Mouse (Mus musculus) T-helper 1 cell (primary cell): ENCODE results near the gene St6galnac6.

Experiments used
- in situ Hi-C: fragments of 300-600 bp; cut with MboI, MseI; formaldehyde crosslinking; loops from one replicate; pipeline ENCODE4 v1.15.1; 2025; ENCODE audit warnings: high pct_unique_total_duplicates

The St6galnac6 gene

GRCm38 (mm10) chr2:32599409-32599808 is at the start of gene St6galnac6:
Gene St6galnac6, plus strand, starts transcription at chr2:32599709.
- in situ Hi-C loops, result no loop called here

- in situ Hi-C loops, result no loop called here
These were observed 49.7 kb upstream of the St6galnac6 start for GRCm38 (mm10) chr2:32549764-32550163.

DNA sequence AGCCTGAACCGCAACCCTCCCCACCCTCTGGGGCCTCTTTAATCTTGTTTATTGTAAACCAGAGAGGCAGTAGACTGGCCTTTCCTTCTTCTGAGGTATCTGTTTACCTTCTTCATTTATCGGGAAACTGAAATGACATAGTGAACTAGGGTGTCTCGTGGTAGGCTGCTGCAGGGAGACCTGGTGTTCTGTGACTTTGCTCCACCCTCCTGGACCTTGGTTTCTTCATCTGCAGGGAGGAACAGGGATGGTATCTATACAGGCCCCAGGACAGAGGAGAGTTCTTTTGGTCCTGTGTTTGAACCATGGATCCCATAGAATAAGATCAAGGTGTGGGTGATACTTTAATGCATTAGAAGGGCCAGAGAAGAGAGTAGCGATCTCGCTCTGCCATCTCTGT is 48.3 kb upstream of the St6galnac6 start:
- in situ Hi-C loops, result no loop called here

GRCm38 (mm10) chr2:32553592-32554148 is 45.8 kb upstream of the St6galnac6 start:
- in situ Hi-C loops, result no loop called here

GRCm38 (mm10) chr2:32555484-32555883 is 44.0 kb upstream of the St6galnac6 start:
- in situ Hi-C loops, result no loop called here

GRCm38 (mm10) chr2:32556019-32556418 is 43.5 kb upstream of the St6galnac6 start:
- in situ Hi-C loops, result no loop called here

DNA sequence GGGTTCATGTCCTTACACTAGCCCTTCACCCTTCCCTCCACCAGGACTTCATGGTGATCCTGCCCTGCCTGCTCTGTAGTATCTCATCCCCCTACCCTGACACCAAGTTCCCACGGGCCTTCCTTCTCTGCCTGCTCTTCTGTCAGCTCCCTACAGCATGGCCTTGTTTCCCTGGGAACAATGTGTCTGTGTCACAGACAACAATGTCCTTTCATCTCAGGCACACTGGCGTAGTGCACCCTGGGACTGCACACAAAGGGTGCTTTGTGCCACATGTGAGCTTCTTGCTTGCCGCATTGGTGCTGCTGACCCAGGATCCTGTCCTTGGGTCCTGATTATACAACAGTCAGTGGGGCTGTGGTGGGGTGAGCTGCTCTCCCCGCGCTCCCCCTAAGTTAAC is 39.9 kb upstream of the St6galnac6 start:
- in situ Hi-C loops, result no loop called here

- in situ Hi-C loops, result loop anchor here (5.0 kb wide), 1 partner anchor 79 kb away; no protein-coding TSS in a partner anchor
These were observed 32.9 kb upstream of the St6galnac6 start for GRCm38 (mm10) chr2:32566536-32567063.

GRCm38 (mm10) chr2:32568149-32568548 is 31.4 kb upstream of the St6galnac6 start:
- in situ Hi-C loops, result loop anchor here (5.0 kb wide), 1 partner anchor 81 kb away; no protein-coding TSS in a partner anchor

DNA sequence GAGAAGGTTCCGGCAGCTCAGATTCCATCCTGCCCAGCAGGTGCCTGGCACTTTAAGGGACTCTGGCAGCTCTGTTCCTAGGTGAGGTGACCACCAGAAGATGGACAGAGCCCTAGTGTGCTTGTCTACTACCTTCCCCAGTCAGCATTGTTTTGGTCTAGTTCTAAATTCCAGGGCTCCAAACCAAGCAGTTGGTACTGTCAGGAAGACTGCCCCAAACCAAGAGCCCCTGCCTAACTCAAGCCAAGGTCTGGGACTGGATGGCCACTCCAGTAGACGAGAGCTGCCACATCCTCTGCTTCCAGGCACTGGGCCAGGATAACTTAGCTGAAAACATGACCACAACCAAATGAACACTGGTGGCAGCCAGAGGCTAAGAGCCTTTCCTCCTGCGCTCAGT is 30.6 kb upstream of the St6galnac6 start:
- in situ Hi-C loops, result loop anchor here (5.0 kb wide), 1 partner anchor 82 kb away; no protein-coding TSS in a partner anchor

GRCm38 (mm10) chr2:32570698-32571494 is 28.6 kb upstream of the St6galnac6 start, which contains the start of gene Dpm2:
Gene Dpm2, plus strand, starts transcription at chr2:32570858.
- in situ Hi-C loops, result no loop called here

DNA sequence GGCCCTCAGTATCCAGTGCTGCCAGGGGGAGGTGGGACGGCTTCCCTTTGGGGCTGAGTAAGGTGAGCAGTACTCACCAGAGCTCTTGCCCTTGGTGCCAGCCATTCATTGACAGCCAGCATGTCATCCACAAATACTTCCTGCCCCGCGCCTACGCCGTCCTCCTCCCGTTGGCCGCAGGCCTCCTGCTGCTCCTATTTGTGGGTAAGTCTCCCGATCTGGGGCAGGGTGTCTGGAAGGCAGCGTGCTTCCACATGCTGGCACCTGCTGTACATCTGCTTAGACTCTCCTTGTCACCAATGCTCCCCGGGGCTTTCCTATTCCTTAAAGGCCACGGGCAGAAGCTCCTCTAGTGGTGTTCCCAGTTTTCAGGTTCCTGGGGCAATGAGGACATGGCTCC is 27.3 kb upstream of the St6galnac6 start:
- in situ Hi-C loops, result no loop called here

DNA sequence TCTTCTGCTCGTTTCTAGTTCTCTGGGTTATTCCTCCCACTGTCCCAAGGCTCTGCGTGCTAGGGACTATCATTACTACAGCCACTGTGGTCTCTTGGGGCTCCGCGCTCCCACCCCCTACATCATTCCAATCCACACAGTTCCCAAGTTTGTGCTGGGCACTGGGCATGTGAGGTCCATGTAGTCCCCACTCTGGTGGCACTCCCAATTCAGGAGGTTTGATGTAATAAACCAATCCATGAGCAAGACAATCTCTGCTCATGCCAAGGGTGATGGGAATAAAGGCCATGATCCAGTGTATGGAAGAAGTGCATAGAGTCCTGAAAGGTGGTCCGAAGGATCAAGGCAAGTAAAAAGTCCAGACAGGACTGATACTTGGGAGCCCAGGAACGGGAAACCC is 25.0 kb upstream of the St6galnac6 start, which contains the start of gene Pip5kl1:
Gene Pip5kl1, plus strand, starts transcription at position 301 of the 400 bp plus-strand sequence.
- in situ Hi-C loops, result no loop called here

- in situ Hi-C loops, result no loop called here
These were observed 24.5 kb upstream of the St6galnac6 start for GRCm38 (mm10) chr2:32574901-32575585.

GRCm38 (mm10) chr2:32575586-32576160 is 23.8 kb upstream of the St6galnac6 start, which contains the start of gene 9430097D07Rik:
Gene 9430097D07Rik, minus strand, starts transcription at chr2:32575684.
- in situ Hi-C loops, result no loop called here

GRCm38 (mm10) chr2:32576532-32576931 is 23.0 kb upstream of the St6galnac6 start:
- in situ Hi-C loops, result no loop called here

DNA sequence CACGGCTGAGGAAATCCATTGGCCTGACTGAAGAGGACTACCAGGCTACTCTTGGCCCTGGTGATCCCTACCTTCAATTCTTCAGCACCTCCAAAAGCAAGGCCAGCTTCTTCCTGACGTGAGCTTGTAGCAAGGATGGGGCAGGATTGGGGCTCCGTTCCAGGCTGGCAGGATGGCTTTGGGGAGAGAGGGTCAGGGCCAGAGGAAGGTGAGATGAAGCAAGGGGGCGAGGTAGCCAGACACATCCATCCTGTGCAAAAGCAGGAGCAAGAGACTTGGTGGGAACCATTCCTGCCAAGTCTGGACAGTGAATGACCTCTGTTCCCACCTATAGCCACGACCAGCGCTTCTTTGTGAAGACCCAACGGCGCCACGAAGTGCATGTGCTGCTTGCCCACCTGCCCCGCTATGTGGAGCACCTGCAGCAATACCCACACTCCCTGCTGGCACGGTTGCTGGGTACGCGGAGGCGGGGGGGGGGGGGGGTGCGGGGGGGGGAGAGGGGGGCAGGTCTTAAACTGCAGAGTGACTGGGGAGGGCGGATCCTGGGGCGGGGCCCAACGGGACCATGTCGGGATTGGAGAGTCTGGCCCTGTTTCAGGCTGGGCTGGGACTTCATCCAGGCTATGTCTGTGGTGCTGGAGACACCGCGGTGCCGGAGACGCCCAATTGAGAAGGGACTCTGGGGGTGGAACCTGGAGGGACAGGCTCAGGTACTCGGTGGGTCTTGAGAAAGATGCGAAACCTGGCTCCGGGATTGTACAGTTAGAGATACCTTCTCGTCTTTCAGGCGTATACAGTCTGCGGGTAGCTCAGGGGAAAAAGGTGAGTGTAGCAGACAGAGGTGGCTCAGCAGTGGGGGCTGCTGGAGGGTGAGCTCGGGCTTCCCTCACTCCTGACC is 21.1 kb upstream of the St6galnac6 start:
- in situ Hi-C loops, result no loop called here

GRCm38 (mm10) chr2:32581450-32582095 is 17.9 kb upstream of the St6galnac6 start:
- in situ Hi-C loops, result no loop called here

DNA sequence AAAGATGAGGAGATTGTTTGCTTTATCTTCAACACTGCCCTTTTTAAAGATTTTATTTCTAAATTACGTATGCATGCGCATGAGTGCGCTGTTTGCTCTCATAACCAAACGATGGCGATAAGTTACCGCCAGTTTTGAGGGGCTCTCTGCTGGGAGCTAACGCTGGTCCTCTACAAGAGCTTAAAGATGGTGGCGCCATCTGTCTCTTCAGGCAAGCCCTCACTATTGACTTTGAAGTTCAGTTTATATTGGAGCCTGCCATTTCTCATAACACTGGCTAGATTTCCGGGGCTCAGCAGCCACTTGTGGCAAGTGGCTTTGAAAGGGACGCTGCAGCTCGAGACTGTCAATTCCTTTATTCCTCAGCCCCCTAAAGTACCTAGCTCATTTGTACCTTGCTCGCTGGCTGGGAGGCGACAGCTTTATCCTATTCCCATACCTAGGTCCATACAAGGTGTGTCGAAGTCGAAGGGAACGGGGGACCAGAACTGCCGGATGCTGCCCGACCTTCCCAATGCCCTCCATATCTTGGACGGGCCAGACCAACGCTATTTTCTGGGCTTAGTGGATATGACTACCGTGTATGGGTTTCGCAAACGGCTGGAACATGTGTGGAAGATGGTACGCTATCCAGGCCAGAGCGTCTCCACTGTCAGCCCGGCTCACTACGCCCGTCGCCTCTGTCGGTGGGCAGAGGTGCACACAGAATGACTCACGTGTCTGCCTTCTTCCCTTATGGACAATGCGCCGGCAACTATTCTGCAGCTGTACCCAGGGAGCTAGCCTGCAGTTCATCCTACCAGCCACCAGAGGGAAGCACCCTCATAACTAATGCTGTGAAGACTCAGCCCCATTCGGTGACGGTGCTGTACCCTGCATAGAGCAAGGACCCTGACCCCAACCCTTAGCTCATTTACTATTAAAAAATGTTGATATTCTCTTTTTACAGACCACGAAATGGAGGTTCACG is 16.4 kb upstream of the St6galnac6 start:
- in situ Hi-C loops, result no loop called here
